Mouse (Mus musculus) layer of hippocampus, postnatal 10 days (tissue): ENCODE data around the gene Ttll4. TPM values are rescaled to one million over a fixed set of nuclear protein-coding genes. Genes with fewer than 3 reads are reported as not detected.

ENCODE experiments used
- DNase-seq, 2 experiments: peaks; one replicate each; pipeline ENCODE4 v3.0.0; 2021; ENCODE audit warnings: low spot score in 2 of 2
- total RNA-seq, 2 experiments: library from RNA; stranded (reverse); gene quantifications; 2 replicates each; pipeline ENCODE4 v1.2.3; 2021

Ttll4 gene
- total RNA-seq, 2 experiments from 2014 or later, result 30.7 to 31.7 TPM

DNA sequence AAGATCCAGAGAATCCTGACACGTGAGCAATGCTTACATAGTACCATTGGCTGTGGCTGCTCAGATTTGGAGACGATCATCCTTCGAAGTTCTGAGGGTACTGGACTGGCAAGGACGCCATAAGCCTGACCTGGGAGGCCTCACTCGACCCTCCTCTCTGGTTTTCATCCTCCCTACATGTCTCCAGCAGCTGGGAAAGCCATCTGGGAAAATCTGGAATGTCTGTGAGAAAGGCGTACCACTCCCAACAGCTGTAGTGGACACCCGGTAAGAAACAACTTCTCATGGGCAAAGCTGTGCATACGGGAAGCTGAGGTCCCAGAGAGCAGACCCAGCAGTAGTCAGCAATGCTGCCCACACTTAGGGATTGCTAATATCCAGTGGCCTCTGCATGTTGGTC, 90.6 kb downstream of the Ttll4 start:
- no peak for DNase-seq

DNA sequence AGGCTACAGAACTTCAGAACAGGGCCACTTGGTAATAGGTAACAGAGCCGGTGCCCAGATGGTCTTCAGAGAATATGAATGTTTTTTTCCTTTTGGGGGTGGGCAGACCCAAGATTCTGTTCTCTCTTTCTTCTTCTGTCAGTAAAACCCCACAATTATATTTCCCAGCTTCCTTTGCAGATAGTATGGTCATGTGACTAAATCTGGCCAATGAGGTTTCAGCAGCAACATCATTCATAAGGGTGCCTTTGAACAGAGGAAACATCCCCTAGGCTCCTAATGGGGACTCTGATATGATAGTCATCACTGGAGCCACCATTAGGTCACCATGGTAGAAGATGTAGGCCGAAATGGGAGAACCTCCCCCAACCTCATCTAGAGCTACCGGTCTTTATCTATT, 91.3 kb downstream of the Ttll4 start:
- no peak for DNase-seq

Other genes with a start within 250 kb of the Ttll4 start
- 10 to 100 TPM; 37.2 to 38.1 TPM for gene Cnot9, start 155.7 kb upstream of the Ttll4 start, total RNA-seq
- 10 to 100 TPM; 15.1 to 17.3 TPM for gene Plcd4, start 118.9 kb upstream of the Ttll4 start, total RNA-seq
- 10 to 100 TPM; 18.1 to 21.9 TPM for gene Usp37, start 117.5 kb upstream of the Ttll4 start, total RNA-seq
- gene Zfp142, start 73.5 kb upstream of the Ttll4 start, total RNA-seq, result 10 to 100 TPM; 24.8 TPM
- 10 to 100 TPM; 20.6 to 21.5 TPM for gene Bcs1l, start 73.5 kb upstream of the Ttll4 start, total RNA-seq
- gene Rnf25, start 60.3 kb upstream of the Ttll4 start, total RNA-seq, result 10 to 100 TPM; 48.9 to 60.6 TPM
- 10 to 100 TPM in 1 of 2 experiments, 1 to 10 TPM in 1; 8.4 to 11.4 TPM for gene Stk36, start 60.3 kb upstream of the Ttll4 start, total RNA-seq
- gene Cyp27a1, start 51.8 kb downstream of the Ttll4 start, total RNA-seq, result 1 to 10 TPM in 1 of 2 experiments, under 1 TPM in 1; 0.33 to 1.6 TPM
- gene Prkag3, start 87.5 kb downstream of the Ttll4 start, total RNA-seq, result not detected
- 1 to 10 TPM in 1 of 2 experiments, under 1 TPM in 1; 0.75 to 1.3 TPM for gene Wnt6, start 110.1 kb downstream of the Ttll4 start, total RNA-seq
- gene Wnt10a, start 129.8 kb downstream of the Ttll4 start, total RNA-seq, result 1 to 10 TPM; 1.1 to 1.2 TPM
- 100 to 1,000 TPM; 286 to 311 TPM for gene Cdk5r2, start 193.2 kb downstream of the Ttll4 start, total RNA-seq
- not detected for gene Fev, start 223.7 kb downstream of the Ttll4 start, total RNA-seq
- gene Cryba2, start 231.4 kb downstream of the Ttll4 start, total RNA-seq, result under 1 TPM in 1 of 2 experiments, not detected in 1; 0.53 TPM